Mouse (Mus musculus): Measurements from ENCODE around the gene Nup210.
"Not testable (repeated sequence)": the region's sequence is repeated elsewhere in the genome, so short reads cannot be mapped to it uniquely, and the experiment has no call there.

Nup210 gene

GRCm38 (mm10) chr6:91103421-91103820, 13.2 kb downstream of the Nup210 start:
- not testable (repeated sequence) for DNase-seq

- no peak for DNase-seq
Observed at GRCm38 (mm10) chr6:91100621-91101020, 16.0 kb downstream of the Nup210 start.

- DNase-seq = no peak
Observed at GRCm38 (mm10) chr6:91097879-91098278, 18.8 kb downstream of the Nup210 start.

GRCm38 (mm10) chr6:91095072-91095601, 21.5 kb downstream of the Nup210 start:
- no peak for DNase-seq

- DNase-seq = no peak
Observed at GRCm38 (mm10) chr6:91092216-91092899, 24.3 kb downstream of the Nup210 start.

GRCm38 (mm10) chr6:91085114-91085892, 31.3 kb downstream of the Nup210 start:
- DNase-seq = peak in 1 of 2 experiments; percentile 37

GRCm38 (mm10) chr6:91080033-91080432, 36.6 kb downstream of the Nup210 start:
- no peak for DNase-seq

- peak; percentile 69 to 78 for DNase-seq
Observed at GRCm38 (mm10) chr6:91076249-91076648, 40.4 kb downstream of the Nup210 start.

GRCm38 (mm10) chr6:91068511-91068910, 48.1 kb downstream of the Nup210 start:
- DNase-seq = no peak

- no peak for DNase-seq
Observed at GRCm38 (mm10) chr6:91067048-91067447, 49.6 kb downstream of the Nup210 start.

- no peak for DNase-seq
Observed at GRCm38 (mm10) chr6:91061296-91061695, 55.3 kb downstream of the Nup210 start.

- peak; percentile 60 to 79 for DNase-seq
Observed at GRCm38 (mm10) chr6:91059711-91060110, 56.9 kb downstream of the Nup210 start.

- no peak for DNase-seq
Observed at GRCm38 (mm10) chr6:91057989-91058388, 58.6 kb downstream of the Nup210 start.

- no peak for DNase-seq
Observed at GRCm38 (mm10) chr6:91056348-91056747, 60.3 kb downstream of the Nup210 start.

- DNase-seq = no peak
Observed at GRCm38 (mm10) chr6:91052572-91052971, 64.1 kb downstream of the Nup210 start.

GRCm38 (mm10) chr6:91048019-91048418, 68.6 kb downstream of the Nup210 start:
- no peak for DNase-seq

- DNase-seq = no peak
Observed at GRCm38 (mm10) chr6:91047434-91047833, 69.2 kb downstream of the Nup210 start.

GRCm38 (mm10) chr6:91046184-91046583, 70.4 kb downstream of the Nup210 start:
- no peak for DNase-seq

GRCm38 (mm10) chr6:91044628-91045331, 71.8 kb downstream of the Nup210 start:
- no peak for DNase-seq

- DNase-seq = no peak
Observed at GRCm38 (mm10) chr6:91041287-91041686, 75.3 kb downstream of the Nup210 start.

- DNase-seq = no peak
Observed at GRCm38 (mm10) chr6:91028256-91028655, 88.4 kb downstream of the Nup210 start.

GRCm38 (mm10) chr6:91020810-91021209, 95.8 kb downstream of the Nup210 start:
- no peak for DNase-seq

- DNase-seq = peak; percentile 36 to 55
Observed at GRCm38 (mm10) chr6:91016600-91017230, 99.9 kb downstream of the Nup210 start.

All from cerebellum, postnatal 25 days (tissue).